Mouse (Mus musculus): ENCODE results near the gene Asz1.

Gene Asz1

DNA sequence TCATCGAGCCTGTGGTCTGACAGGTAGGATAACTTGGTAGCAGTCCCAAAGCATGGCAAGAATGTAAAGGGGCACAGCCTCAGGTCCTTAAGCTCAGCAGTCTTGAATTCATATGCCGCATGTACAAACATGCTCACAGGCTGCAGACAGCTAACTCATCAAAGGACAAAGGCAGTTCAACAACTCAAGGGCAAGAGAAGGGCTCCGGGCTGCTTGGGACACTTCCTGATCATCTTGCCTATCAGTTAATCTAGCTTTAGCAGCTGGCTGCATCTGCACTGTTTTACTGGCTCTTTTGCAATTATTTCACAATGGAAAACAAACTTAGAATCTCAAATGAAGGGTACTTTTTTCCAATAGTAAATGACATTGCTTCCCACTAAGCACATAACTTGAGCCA lies 101.5 kb downstream of the Asz1 start:
- in situ Hi-C loops (cut with MboI, MseI): no loop called here

DNA sequence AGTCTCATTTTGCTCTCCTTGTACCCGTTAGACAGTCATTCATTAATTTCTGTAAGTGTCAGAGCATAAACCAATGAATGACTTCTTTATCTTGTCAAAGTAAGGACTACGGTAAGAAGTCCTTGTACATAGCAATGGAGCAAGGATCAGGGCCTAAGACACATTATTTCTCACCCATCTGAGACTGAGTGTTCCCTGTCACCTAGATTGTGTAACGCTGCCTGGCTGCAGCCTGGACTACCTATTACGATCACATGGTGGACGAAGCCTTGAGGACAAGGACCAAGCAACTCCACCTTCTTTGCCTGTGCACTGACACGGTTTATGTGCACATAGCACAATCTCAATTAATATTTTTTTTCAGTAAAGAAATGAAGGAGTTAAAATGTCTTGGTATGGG lies 106.8 kb downstream of the Asz1 start:
- in situ Hi-C loops (cut with MboI, MseI): no loop called here
